Mouse (Mus musculus) bone marrow macrophage, adult 2 months (primary cell): ENCODE results near the gene Slc41a3.

Source experiments
- CTCF ChIP-seq: IDR thresholded peaks from 2 replicates; pipeline ENCODE4 v1.5.1; 2012; ENCODE audit warnings: low read depth, mild to moderate bottlenecking, low read length, moderate library complexity
- POLR2A ChIP-seq: IDR thresholded peaks from 2 replicates; pipeline ENCODE4 v1.6.1; 2012; ENCODE audit warnings: mild to moderate bottlenecking, low read depth, low read length, borderline replicate concordance

GRCm38 (mm10) chr6:90619936-90620335, 15.4 kb downstream of the Slc41a3 start:
- TF ChIP-seq CTCF (no peak), POLR2A (no peak)
